Mouse (Mus musculus) megakaryocyte, adult 5-6 weeks (primary cell): ENCODE measurements around the gene Dleu7. TPM values are rescaled to one million over a fixed set of nuclear protein-coding genes. Genes with fewer than 3 reads are reported as not detected.

Experiments used
- total RNA-seq, 2 experiments: library from RNA; stranded (forward) in 1 of 2; stranded (reverse) in 1 of 2; fragments of 153-499, 151-499 nt in 1 of 2; fragments of 221-1000, 200-1000 nt in 1 of 2; gene quantifications; 2 replicates each; pipeline versions ENCODE4 v1.2.3 to v1.2.4; 2015 to 2017

Gene Dleu7
- total RNA-seq, 2 experiments from 2014 or later, result not detected

Other genes starting within 250 kb of the Dleu7 start
- gene Rnaseh2b, start 458 bp downstream of the Dleu7 start, total RNA-seq (2015), result 96.0 and 106 TPM in 2 replicates
- gene Rnaseh2b, start 458 bp downstream of the Dleu7 start, total RNA-seq (2017), result 60.5 and 61.5 TPM in 2 replicates
- not detected in 2 replicates for gene Gucy1b2, start 163.2 kb upstream of the Dleu7 start, total RNA-seq (2015)
- gene Gucy1b2, start 163.2 kb upstream of the Dleu7 start, total RNA-seq (2017), result not detected in 2 replicates